Mouse (Mus musculus): Measurements from ENCODE around the gene Tril. TPM values are rescaled to one million over a fixed set of nuclear protein-coding genes. Genes with fewer than 3 reads are reported as not detected.

The Tril gene
- polyA plus RNA-seq, 1 experiment, result 17.3 TPM

DNA sequence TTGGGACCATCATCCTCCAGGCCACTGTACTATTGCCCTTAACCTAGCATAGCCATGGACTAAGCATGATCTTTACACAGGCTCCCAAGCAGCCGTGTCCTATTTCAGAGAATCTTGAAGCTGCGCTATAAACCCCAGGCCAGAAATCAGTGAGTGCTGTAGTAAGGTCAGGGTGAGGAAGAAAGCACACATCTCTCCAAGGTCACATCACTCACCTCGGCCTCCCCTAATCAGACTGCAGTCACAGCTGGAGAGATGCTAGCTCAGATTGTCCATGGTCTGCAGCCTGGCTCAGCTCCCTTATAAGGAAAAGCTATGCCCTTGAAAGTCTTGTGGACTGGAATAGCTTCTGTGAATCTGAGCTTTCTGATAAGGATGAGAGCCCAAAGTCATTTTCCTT is 13.4 kb downstream of the Tril start:
- TF ChIP-seq CTCF (conservative IDR thresholded peaks at IDR 0.05; ENCODE audit: insufficient read depth, insufficient read length, low read depth, low read length), result no peak
- no peak for TF ChIP-seq POLR2A (IDR thresholded peaks at IDR 0.05; ENCODE audit: low read depth, low read length)
- no peaks in the 10 kb centered on the region for H3K27me3 ChIP-seq (replicated peaks; ENCODE audit: control insufficient read depth, insufficient read depth, low read length)
- no peak for DNase-seq
- H3K4me3 ChIP-seq (ENCODE audit: insufficient read depth, low read depth, low read length), result no peak overlapping the region
- peaks cover 6% of the 10 kb centered on the region; the same call in 1 of the 2 replicates for H3K4me1 ChIP-seq (ENCODE audit: control insufficient read depth, insufficient read depth, low read length)
- 54% methylated on average over 3 of the region's 3 CpGs for WGBS
- H3K27ac ChIP-seq (ENCODE audit: insufficient read depth, low read depth, low read length), result no peak overlapping the region
- no peaks in the 10 kb centered on the region for H3K36me3 ChIP-seq (ENCODE audit: control insufficient read depth, insufficient read depth, low read length)

GRCm38 (mm10) chr6:53806591-53807023 is 14.0 kb downstream of the Tril start:
- TF ChIP-seq POLR2A (IDR thresholded peaks at IDR 0.05; ENCODE audit: low read depth, low read length) (no peak), CTCF (conservative IDR thresholded peaks at IDR 0.05; ENCODE audit: insufficient read depth, insufficient read length, low read depth, low read length) (no peak)
- DNase-seq, result peak; percentile 42
- no peak overlapping the region for H3K27ac ChIP-seq (ENCODE audit: insufficient read depth, low read depth, low read length)
- H3K4me1 ChIP-seq (ENCODE audit: control insufficient read depth, insufficient read depth, low read length), result peaks cover 6% of the 10 kb centered on the region; the same call in 1 of the 2 replicates
- WGBS, result 12% methylated on average over 8 of the region's 8 CpGs
- H3K4me3 ChIP-seq (ENCODE audit: insufficient read depth, low read depth, low read length), result no peak overlapping the region
- H3K27me3 ChIP-seq (replicated peaks; ENCODE audit: control insufficient read depth, insufficient read depth, low read length), result no peaks in the 10 kb centered on the region
- H3K36me3 ChIP-seq (ENCODE audit: control insufficient read depth, insufficient read depth, low read length), result no peaks in the 10 kb centered on the region

DNA sequence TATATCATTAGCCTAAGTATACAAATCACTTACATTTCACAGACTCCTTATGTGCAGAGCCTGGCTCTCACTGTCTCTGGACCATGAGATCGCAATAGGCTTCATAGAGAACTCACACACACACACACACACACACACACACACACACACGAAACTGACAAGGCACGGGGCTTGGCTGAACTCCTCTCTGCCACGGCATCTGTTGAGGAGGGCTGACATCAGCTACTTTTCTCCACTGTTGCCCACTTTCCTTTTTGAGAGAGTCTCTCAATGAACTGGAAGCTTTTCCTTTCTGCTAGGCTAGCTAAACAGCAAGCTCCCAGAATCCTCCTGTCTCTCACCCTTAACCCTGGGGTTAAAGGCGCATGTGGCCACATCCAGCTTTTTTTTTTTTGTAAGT is 14.6 kb downstream of the Tril start:
- no peak overlapping the region for H3K27ac ChIP-seq (ENCODE audit: insufficient read depth, low read depth, low read length)

DNA sequence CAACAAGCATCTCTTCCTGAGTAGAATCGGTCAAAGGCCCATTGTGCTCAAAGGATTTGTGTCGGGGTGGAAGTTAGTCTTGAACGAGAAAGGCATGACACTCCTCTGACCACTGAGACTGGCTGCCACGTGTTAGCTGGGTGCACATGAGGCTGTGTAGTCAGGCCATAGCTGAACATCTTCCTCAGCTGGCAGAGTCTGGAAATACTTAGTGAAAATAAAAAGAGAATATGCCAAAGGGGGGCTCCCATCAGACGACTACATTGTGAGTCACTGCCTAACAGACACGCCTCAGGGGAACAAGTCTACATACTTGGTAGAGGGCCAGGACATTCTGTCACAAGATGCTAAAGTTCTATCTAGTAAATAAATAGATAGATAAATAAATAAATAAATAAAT is 16.5 kb downstream of the Tril start:
- H3K36me3 ChIP-seq (ENCODE audit: control insufficient read depth, insufficient read depth, low read length), result no peaks in the 10 kb centered on the region
- DNase-seq, result peak; percentile 22
- H3K27me3 ChIP-seq (replicated peaks; ENCODE audit: control insufficient read depth, insufficient read depth, low read length), result no peaks in the 10 kb centered on the region
- no peak overlapping the region for H3K27ac ChIP-seq (ENCODE audit: insufficient read depth, low read depth, low read length)
- no peak for TF ChIP-seq POLR2A (IDR thresholded peaks at IDR 0.05; ENCODE audit: low read depth, low read length)
- no peak for TF ChIP-seq CTCF (conservative IDR thresholded peaks at IDR 0.05; ENCODE audit: insufficient read depth, insufficient read length, low read depth, low read length)
- 74% methylated on average over 6 of the region's 6 CpGs for WGBS
- no peak overlapping the region for H3K4me3 ChIP-seq (ENCODE audit: insufficient read depth, low read depth, low read length)
- H3K4me1 ChIP-seq (ENCODE audit: control insufficient read depth, insufficient read depth, low read length), result peaks cover 6% of the 10 kb centered on the region; the same call in 1 of the 2 replicates

More for the DNA sequence above, 14.6 kb downstream of the Tril start:
- Histone ChIP-seq H3K4me3 (ENCODE audit: insufficient read depth, low read depth, low read length) (no peak overlapping the region), H3K27me3 (replicated peaks; ENCODE audit: control insufficient read depth, insufficient read depth, low read length) (no peaks in the 10 kb centered on the region), H3K36me3 (ENCODE audit: control insufficient read depth, insufficient read depth, low read length) (no peaks in the 10 kb centered on the region), H3K4me1 (ENCODE audit: control insufficient read depth, insufficient read depth, low read length) (peaks cover 6% of the 10 kb centered on the region; the same call in 1 of the 2 replicates)
- WGBS, result 59% methylated on average over 5 of the region's 5 CpGs
- DNase-seq, result no peak
- TF ChIP-seq CTCF (conservative IDR thresholded peaks at IDR 0.05; ENCODE audit: insufficient read depth, insufficient read length, low read depth, low read length) (no peak), POLR2A (IDR thresholded peaks at IDR 0.05; ENCODE audit: low read depth, low read length) (no peak)

- TF ChIP-seq POLR2A (IDR thresholded peaks at IDR 0.05; ENCODE audit: low read depth, low read length) (no peak), CTCF (conservative IDR thresholded peaks at IDR 0.05; ENCODE audit: insufficient read depth, insufficient read length, low read depth, low read length) (no peak)
- no peak overlapping the region for H3K4me3 ChIP-seq (ENCODE audit: insufficient read depth, low read depth, low read length)
- DNase-seq, result no peak
- peaks cover 6% of the 10 kb centered on the region; the same call in 1 of the 2 replicates for H3K4me1 ChIP-seq (ENCODE audit: control insufficient read depth, insufficient read depth, low read length)
- no peak overlapping the region for H3K27ac ChIP-seq (ENCODE audit: insufficient read depth, low read depth, low read length)
- WGBS, result 98% methylated on average over 4 of the region's 4 CpGs
- H3K36me3 ChIP-seq (ENCODE audit: control insufficient read depth, insufficient read depth, low read length), result no peaks in the 10 kb centered on the region
- H3K27me3 ChIP-seq (replicated peaks; ENCODE audit: control insufficient read depth, insufficient read depth, low read length), result no peaks in the 10 kb centered on the region
Measured at GRCm38 (mm10) chr6:53803551-53803950, 17.1 kb downstream of the Tril start.

GRCm38 (mm10) chr6:53801893-53802286 is 18.7 kb downstream of the Tril start:
- no peak overlapping the region for H3K4me3 ChIP-seq (ENCODE audit: insufficient read depth, low read depth, low read length)
- no peak for TF ChIP-seq POLR2A (IDR thresholded peaks at IDR 0.05; ENCODE audit: low read depth, low read length)
- no peak for TF ChIP-seq CTCF (conservative IDR thresholded peaks at IDR 0.05; ENCODE audit: insufficient read depth, insufficient read length, low read depth, low read length)
- 44% methylated on average over 5 of the region's 5 CpGs for WGBS
- DNase-seq, result peak; percentile 33
- H3K27ac ChIP-seq (ENCODE audit: insufficient read depth, low read depth, low read length), result no peak overlapping the region
- no peaks in the 10 kb centered on the region for H3K27me3 ChIP-seq (replicated peaks; ENCODE audit: control insufficient read depth, insufficient read depth, low read length)
- H3K36me3 ChIP-seq (ENCODE audit: control insufficient read depth, insufficient read depth, low read length), result no peaks in the 10 kb centered on the region
- H3K4me1 ChIP-seq (ENCODE audit: control insufficient read depth, insufficient read depth, low read length), result peaks cover 3% of the 10 kb centered on the region; the same call in 1 of the 2 replicates

GRCm38 (mm10) chr6:53801269-53801892 is 19.2 kb downstream of the Tril start:
- Histone ChIP-seq H3K27ac (ENCODE audit: insufficient read depth, low read depth, low read length) (no peak overlapping the region), H3K4me1 (ENCODE audit: control insufficient read depth, insufficient read depth, low read length) (peaks cover 1% of the 10 kb centered on the region; the same call in 1 of the 2 replicates), H3K36me3 (ENCODE audit: control insufficient read depth, insufficient read depth, low read length) (no peaks in the 10 kb centered on the region), H3K27me3 (replicated peaks; ENCODE audit: control insufficient read depth, insufficient read depth, low read length) (no peaks in the 10 kb centered on the region), H3K4me3 (ENCODE audit: insufficient read depth, low read depth, low read length) (no peak overlapping the region)
- WGBS, result 52% methylated on average over 4 of the region's 4 CpGs
- DNase-seq, result no peak
- TF ChIP-seq POLR2A (IDR thresholded peaks at IDR 0.05; ENCODE audit: low read depth, low read length) (no peak), CTCF (conservative IDR thresholded peaks at IDR 0.05; ENCODE audit: insufficient read depth, insufficient read length, low read depth, low read length) (no peak)
